Mouse (Mus musculus) lung, postnatal 0 days (tissue): Measurements from ENCODE around the gene Dmpk. TPM values are rescaled to one million over a fixed set of nuclear protein-coding genes. Genes with fewer than 3 reads are reported as not detected.

ENCODE experiments used
- ATAC-seq: fragments of 200-750 bp; cut with Nextera tagmentation; 2 replicates; pipeline ENCODE4 v1.8.0; 2017; ENCODE audit warnings: moderate library complexity
- DNase-seq: peaks from one replicate; pipeline ENCODE4 v3.0.0-alpha.2; 2016; ENCODE audit warnings: low spot score
- H3K27ac ChIP-seq: fragments of 300-500 bp; sonication (generic); 2 replicates; pipeline ENCODE4 v1.5.1; 2014; ENCODE audit warnings: antibody characterized with exemption, mild to moderate bottlenecking, low read length, mixed read lengths
- H3K27me3 ChIP-seq: fragments of 300-500 bp; sonication (generic); replicated peaks from 2 replicates; pipeline ENCODE4 v1.6.1; 2014; ENCODE audit warnings: low read length, mixed read lengths; ENCODE audit not compliant: insufficient read depth
- H3K36me3 ChIP-seq: fragments of 300-500 bp; sonication (generic); 2 replicates; pipeline ENCODE4 v1.6.1; 2014; ENCODE audit warnings: low read length, mixed read lengths; ENCODE audit not compliant: insufficient read depth
- H3K4me1 ChIP-seq: fragments of 300-500 bp; sonication (generic); 2 replicates; pipeline ENCODE4 v1.6.1; 2014; ENCODE audit warnings: antibody characterized with exemption, low read depth, low read length, mixed read lengths; ENCODE audit not compliant: insufficient read depth
- H3K4me2 ChIP-seq: fragments of 300-500 bp; sonication (generic); replicated peaks from 2 replicates; pipeline ENCODE4 v1.6.1; 2014; ENCODE audit warnings: low read depth, mild to moderate bottlenecking, low read length, moderate library complexity, mixed read lengths
- H3K4me3 ChIP-seq: fragments of 300-500 bp; sonication (generic); 2 replicates; pipeline ENCODE4 v1.5.1; 2014; ENCODE audit warnings: low read depth, low read length
- H3K9ac ChIP-seq: fragments of 300-500 bp; sonication (generic); replicated peaks from 2 replicates; pipeline ENCODE4 v1.6.1; 2014; ENCODE audit warnings: low read depth, mild to moderate bottlenecking
- H3K9me3 ChIP-seq: fragments of 300-500 bp; sonication (generic); 2 replicates; pipeline ENCODE4 v1.6.1; 2016; ENCODE audit warnings: low read length, mixed read lengths
- CTCF ChIP-seq: IDR thresholded peaks from 2 replicates; pipeline ENCODE4 v1.5.1; 2016; ENCODE audit warnings: antibody characterized with exemption, mild to moderate bottlenecking
- EP300 ChIP-seq: IDR thresholded peaks from 2 replicates; pipeline ENCODE4 v1.6.1; 2016; ENCODE audit warnings: antibody characterized with exemption, mild to moderate bottlenecking, control low read depth
- WGBS: fragments of 180-500 bp; shearing (Covaris S2); extraction: QIAGEN DNeasy Blood & Tissue Kit; methylation state at CpG from one replicate; pipeline ENCODE4 v1.1.7; 2014; 5-methylcytosine and 5-hydroxymethylcytosine counted together
- polyA plus RNA-seq: library from polyadenylated mRNA; unstranded; fragments of >200 nt; fragmentation: Nextera tagmentation; extraction: Ambion mirVana; gene quantifications from 2 replicates; pipeline ENCODE4 v1.2.1, GENCODE M21; 2015

The Dmpk gene
- polyA plus RNA-seq, 1 experiment from 2014 or later, result 11.5 TPM

DNA sequence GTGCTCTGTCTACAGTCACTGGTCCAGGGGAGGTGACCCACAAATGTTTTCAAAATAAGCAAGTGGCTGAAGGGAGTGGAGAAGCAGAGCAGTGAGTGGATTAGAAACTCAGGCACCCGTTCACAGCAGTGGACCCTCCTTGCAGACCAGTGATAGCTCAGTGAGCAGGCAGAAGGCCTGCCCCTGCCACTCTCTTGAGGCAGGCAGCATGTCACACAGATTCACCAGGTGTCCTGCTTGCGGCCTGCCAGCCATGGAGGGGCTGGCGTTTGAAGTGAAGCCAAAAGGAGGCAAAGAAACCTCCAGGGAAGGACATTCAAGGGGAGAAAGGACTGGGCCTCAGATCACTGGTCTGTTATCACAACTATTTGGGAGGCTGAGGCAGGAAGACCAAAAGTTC, 4.9 kb upstream of the Dmpk start:
- H3K27ac ChIP-seq, result no peak overlapping the region
- H3K27me3 ChIP-seq, result no peaks in the 10 kb centered on the region
- WGBS, result 68% methylated on average over 3 of the region's 3 CpGs
- ATAC-seq (no peak), DNase-seq (no peak)
- TF ChIP-seq CTCF, result no peak
- TF ChIP-seq EP300, result no peak
- H3K4me1 ChIP-seq, result peaks cover 17% of the 10 kb centered on the region; the same call in 1 of the 2 replicates
- H3K9me3 ChIP-seq, result no peaks in the 10 kb centered on the region
- H3K36me3 ChIP-seq, result peaks cover 22% of the 10 kb centered on the region; the same call in 1 of the 2 replicates
- no peak overlapping the region for H3K4me2 ChIP-seq
- H3K4me3 ChIP-seq, result no peak overlapping the region
- no peak overlapping the region for H3K9ac ChIP-seq

DNA sequence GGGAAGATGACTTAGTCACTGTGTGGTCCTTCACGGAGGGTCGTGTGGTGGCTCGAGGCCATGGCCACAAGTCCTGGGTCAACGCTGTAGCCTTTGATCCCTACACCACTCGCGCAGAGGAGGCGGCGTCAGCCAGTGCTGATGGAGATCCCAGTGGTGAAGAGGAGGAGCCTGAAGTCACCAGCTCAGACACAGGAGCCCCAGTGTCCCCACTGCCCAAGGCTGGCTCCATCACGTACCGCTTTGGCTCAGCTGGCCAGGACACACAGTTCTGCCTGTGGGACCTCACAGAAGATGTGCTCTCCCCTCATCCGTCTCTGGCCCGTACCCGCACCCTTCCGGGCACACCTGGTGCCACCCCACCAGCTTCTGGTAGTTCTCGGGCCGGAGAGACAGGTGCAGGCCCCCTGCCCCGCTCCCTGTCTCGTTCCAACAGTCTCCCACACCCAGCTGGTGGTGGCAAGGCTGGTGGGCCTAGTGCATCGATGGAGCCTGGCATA, 3.1 kb upstream of the Dmpk start:
- peaks cover 20% of the 10 kb centered on the region; the same call in 1 of the 2 replicates for H3K4me1 ChIP-seq
- WGBS, result 82% methylated on average over 19 of the region's 19 CpGs

DNA sequence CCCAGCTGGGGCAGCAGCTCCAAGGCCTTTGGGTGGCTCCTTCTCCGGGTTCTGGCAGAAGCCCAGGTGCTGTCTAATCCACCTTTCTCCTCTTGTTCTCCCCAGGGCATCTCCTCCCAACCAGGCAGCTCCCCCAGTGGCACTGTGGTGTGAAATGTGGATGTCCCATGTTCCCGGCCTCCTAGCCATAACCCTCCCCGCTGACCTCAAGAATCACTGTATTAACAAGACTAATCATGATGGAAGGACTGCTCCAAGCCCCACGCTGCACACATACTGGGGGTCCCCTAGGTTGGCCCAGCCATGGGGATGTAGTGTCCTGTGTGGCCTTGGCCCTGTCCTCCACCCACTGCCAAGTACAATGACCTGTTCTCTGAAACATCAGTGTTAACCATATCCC, 1.5 kb upstream of the Dmpk start:
- Histone ChIP-seq H3K36me3 (peaks cover 22% of the 10 kb centered on the region; the same call in 1 of the 2 replicates), H3K4me1 (peaks cover 21% of the 10 kb centered on the region), H3K27me3 (no peaks in the 10 kb centered on the region), H3K4me2 (no peak overlapping the region), H3K4me3 (no peak overlapping the region), H3K27ac (0 out of 2 replicates have a peak overlapping the region, but pooled peaks have one; percentile 27), H3K9me3 (no peaks in the 10 kb centered on the region), H3K9ac (no peak overlapping the region)
- TF ChIP-seq EP300 (no peak), CTCF (no peak)
- no peak for DNase-seq
- no peak for ATAC-seq
- 87% methylated on average over 4 of the region's 4 CpGs for WGBS

More for the DNA sequence above, 3.1 kb upstream of the Dmpk start:
- Histone ChIP-seq H3K27me3 (no peaks in the 10 kb centered on the region), H3K4me3 (no peak overlapping the region), H3K36me3 (peaks cover 22% of the 10 kb centered on the region; the same call in 1 of the 2 replicates), H3K9ac (no peak overlapping the region), H3K27ac (no peak overlapping the region), H3K9me3 (no peaks in the 10 kb centered on the region), H3K4me2 (no peak overlapping the region)
- no peak for TF ChIP-seq EP300
- TF ChIP-seq CTCF, result no peak
- no peak for ATAC-seq
- DNase-seq, result no peak

DNA sequence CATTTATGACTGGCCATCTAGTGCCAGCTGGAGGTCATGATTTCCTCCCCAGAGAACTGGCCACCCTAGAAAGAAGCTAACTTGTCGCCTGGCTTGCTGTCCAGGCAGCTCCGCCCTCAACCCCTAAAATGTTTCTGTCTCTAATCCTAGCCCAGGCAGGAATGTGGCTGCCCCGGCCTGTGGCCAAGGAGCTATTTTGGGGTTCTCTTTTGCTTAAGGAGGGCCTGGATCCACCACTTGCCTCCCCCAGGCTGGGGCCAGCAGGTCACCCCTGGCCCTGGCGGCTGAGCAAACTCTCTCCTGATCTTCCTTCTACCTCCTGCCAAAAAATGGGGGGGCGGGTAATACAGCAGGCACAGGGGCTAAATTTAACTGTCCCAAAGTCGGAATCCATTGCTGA, 553 bp upstream of the Dmpk start:
- WGBS, result 34% methylated on average over 6 of the region's 6 CpGs
- H3K4me1 ChIP-seq, result peaks cover 19% of the 10 kb centered on the region
- H3K27ac ChIP-seq, result peak overlapping the region; percentile 66; the same call in 1 of the 2 replicates
- H3K36me3 ChIP-seq, result peaks cover 22% of the 10 kb centered on the region; the same call in 1 of the 2 replicates
- H3K9ac ChIP-seq, result no peak overlapping the region
- no peak overlapping the region for H3K4me3 ChIP-seq
- ATAC-seq (peak; percentile 40), DNase-seq (peak; percentile 57)
- peak overlapping the region; percentile 54; the same call in 1 of the 2 replicates for H3K4me2 ChIP-seq
- no peaks in the 10 kb centered on the region for H3K27me3 ChIP-seq
- H3K9me3 ChIP-seq, result no peaks in the 10 kb centered on the region
- TF ChIP-seq CTCF (no peak), EP300 (no peak)

DNA sequence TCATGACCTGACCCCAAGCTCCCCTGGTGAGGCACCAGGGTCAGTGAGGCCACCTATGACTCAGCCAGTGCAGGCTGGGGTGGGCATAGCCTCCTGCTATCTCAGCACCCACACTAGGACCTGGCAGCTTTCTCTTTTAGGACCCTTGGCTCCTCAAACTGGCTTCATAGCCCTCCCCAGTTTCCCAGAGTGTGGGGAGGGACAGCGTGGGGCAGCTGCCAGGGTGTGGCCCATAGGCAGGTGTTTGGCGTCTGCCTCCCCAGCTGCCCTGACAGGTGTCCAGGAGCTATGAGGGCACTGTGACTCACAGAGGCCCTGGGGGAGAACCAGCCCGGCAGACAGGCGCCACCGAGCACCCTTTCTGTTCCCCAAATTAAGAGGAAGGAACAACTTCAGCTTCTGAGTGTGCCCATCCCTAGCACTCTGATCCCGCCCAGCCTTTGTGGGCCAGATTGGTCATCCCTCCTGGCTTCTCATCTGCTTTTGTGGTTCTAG, 675 bp downstream of the Dmpk start:
- no peak for ATAC-seq
- 50% methylated on average over 3 of the region's 6 CpGs for WGBS
- DNase-seq, result peak; percentile 39
- no peak for TF ChIP-seq CTCF
- TF ChIP-seq EP300, result no peak
- Histone ChIP-seq H3K27ac (peak overlapping the region; percentile 66; the same call in 1 of the 2 replicates), H3K36me3 (peaks cover 22% of the 10 kb centered on the region; the same call in 1 of the 2 replicates), H3K9ac (peak overlapping the region; percentile 26), H3K4me2 (peak overlapping the region; percentile 54), H3K4me3 (peak overlapping the region; percentile 34), H3K9me3 (no peaks in the 10 kb centered on the region), H3K4me1 (peaks cover 19% of the 10 kb centered on the region), H3K27me3 (no peaks in the 10 kb centered on the region)

DNA sequence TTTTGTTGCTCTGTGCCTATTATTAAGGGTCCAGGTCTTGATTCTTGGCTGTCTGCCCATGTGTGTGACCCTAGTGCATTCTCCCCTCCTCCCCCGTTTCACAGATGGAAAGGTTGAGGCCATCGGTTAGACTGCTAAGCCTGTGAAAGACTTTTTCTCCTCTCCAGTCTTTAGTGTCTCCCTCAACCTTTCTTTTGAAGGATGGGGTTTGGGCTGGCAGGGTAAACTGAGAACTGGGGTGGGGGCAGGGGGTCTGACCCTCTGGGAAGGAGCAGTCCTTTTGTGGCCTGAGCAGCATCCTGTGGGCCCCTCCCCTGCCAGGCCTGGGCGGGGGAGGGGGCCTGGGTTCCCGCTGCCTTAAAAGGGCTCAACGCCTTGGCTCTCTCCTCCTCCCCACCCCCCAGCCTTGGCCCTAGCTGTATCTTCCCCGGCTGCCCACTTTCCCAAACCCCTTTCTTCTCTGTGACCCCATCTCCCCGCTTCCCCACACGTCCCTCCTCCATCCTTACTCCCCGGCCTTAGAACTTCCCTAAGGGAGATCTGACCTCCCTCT, 1.3 kb downstream of the Dmpk start:
- no peak overlapping the region for H3K9ac ChIP-seq
- TF ChIP-seq EP300 (no peak), CTCF (no peak)
- H3K27me3 ChIP-seq, result no peaks in the 10 kb centered on the region
- H3K4me3 ChIP-seq, result peak overlapping the region; percentile 1; the same call in 1 of the 2 replicates
- no peak for DNase-seq
- no peak for ATAC-seq
- H3K9me3 ChIP-seq, result no peaks in the 10 kb centered on the region
- WGBS, result 25% methylated on average over 9 of the region's 9 CpGs
- peaks cover 22% of the 10 kb centered on the region; the same call in 1 of the 2 replicates for H3K36me3 ChIP-seq
- peak overlapping the region; percentile 54 for H3K4me2 ChIP-seq
- H3K4me1 ChIP-seq, result peaks cover 19% of the 10 kb centered on the region
- H3K27ac ChIP-seq, result no peak overlapping the region
